Mouse (Mus musculus) heart, embryonic 11.5 days (tissue): ENCODE data around the gene Irf3. TPM values are rescaled to one million over a fixed set of nuclear protein-coding genes. Genes with fewer than 3 reads are reported as not detected.

Experiments
- ATAC-seq: fragments of 200-750 bp; cut with Nextera tagmentation; replicated peaks from 2 replicates; pipeline ENCODE4 v1.8.0; 2017; ENCODE audit warnings: moderate library complexity; ENCODE audit not compliant: insufficient number of reproducible peaks, low FRiP score, low TSS enrichment
- H3K27ac ChIP-seq: fragments of 300-500 bp; sonication (generic); 2 replicates; pipeline ENCODE4 v1.5.1; 2014; ENCODE audit warnings: mild to moderate bottlenecking, low read depth, low read length
- H3K27me3 ChIP-seq: fragments of 300-500 bp; sonication (generic); 2 replicates; pipeline ENCODE4 v1.6.1; 2014; ENCODE audit warnings: mild to moderate bottlenecking, low read length, mixed read lengths; ENCODE audit not compliant: control insufficient read depth, insufficient read depth
- H3K36me3 ChIP-seq: fragments of 300-500 bp; sonication (generic); 2 replicates; pipeline ENCODE4 v1.6.1; 2014; ENCODE audit warnings: mild to moderate bottlenecking, low read length, moderate library complexity, mixed read lengths; ENCODE audit not compliant: control insufficient read depth, insufficient read depth
- H3K4me1 ChIP-seq: fragments of 300-500 bp; sonication (generic); 2 replicates; pipeline ENCODE4 v1.6.1; 2014; ENCODE audit warnings: low read length; ENCODE audit not compliant: control insufficient read depth, insufficient read depth
- H3K4me2 ChIP-seq: fragments of 300-500 bp; sonication (generic); 2 replicates; pipeline ENCODE4 v1.6.1; 2014; ENCODE audit warnings: mild to moderate bottlenecking, moderate library complexity
- H3K4me3 ChIP-seq: fragments of 300-500 bp; sonication (generic); 2 replicates; pipeline ENCODE4 v1.5.1; 2014; ENCODE audit warnings: low read depth, low read length
- H3K9ac ChIP-seq: fragments of 300-500 bp; sonication (generic); 2 replicates; pipeline ENCODE4 v1.6.1; 2014; ENCODE audit warnings: mild to moderate bottlenecking, low read depth, low read length, moderate library complexity
- H3K9me3 ChIP-seq: fragments of 300-500 bp; sonication (generic); replicated peaks from 2 replicates; pipeline ENCODE4 v1.6.1; 2016; ENCODE audit warnings: low read length; ENCODE audit not compliant: control insufficient read depth
- WGBS: fragments of 180-500 bp; shearing (Covaris S2); extraction: QIAGEN DNeasy Blood & Tissue Kit; methylation state at CpG from one replicate; pipeline ENCODE4 v1.1.7; 2014; ENCODE audit not compliant: insufficient replicate concordance; 5-methylcytosine and 5-hydroxymethylcytosine counted together
- polyA plus RNA-seq: library from polyadenylated mRNA; unstranded; fragments of >200 nt; fragmentation: Nextera tagmentation; extraction: Ambion mirVana; gene quantifications from 2 replicates; pipeline ENCODE4 v1.2.1, GENCODE M21; 2014

Gene Irf3
- 57.3 and 61.4 TPM in 2 replicates for polyA plus RNA-seq

- H3K9me3 ChIP-seq: no peaks in the 10 kb centered on the region
- peaks cover 32% of the 10 kb centered on the region for H3K36me3 ChIP-seq
Measured at GRCm38 (mm10) chr7:44997231-44997939, at the start of gene Irf3. Irf3 (plus strand) TSS chr7:44997648.

GRCm38 (mm10) chr7:44949922-44950321 lies 47.5 kb upstream of the Irf3 start:
- 71% methylated on average over 6 of the region's 6 CpGs for WGBS
- Histone ChIP-seq H3K4me1 (peaks cover 8% of the 10 kb centered on the region), H3K4me3 (no peak overlapping the region), H3K9me3 (no peaks in the 10 kb centered on the region), H3K27me3 (peaks cover 22% of the 10 kb centered on the region), H3K27ac (no peak overlapping the region), H3K36me3 (no peaks in the 10 kb centered on the region), H3K9ac (no peak overlapping the region), H3K4me2 (no peak overlapping the region)
- ATAC-seq: no peak

More at GRCm38 (mm10) chr7:44997231-44997939, at the start of gene Irf3:
- H3K9ac ChIP-seq: peak within 1 kb of the TSS; percentile 89
- no peaks in the 10 kb centered on the region for H3K27me3 ChIP-seq
- peak; percentile 82 for ATAC-seq
- under 1% methylated on average over 43 of the region's 43 CpGs for WGBS
- H3K4me1 ChIP-seq: peaks cover 27% of the 10 kb centered on the region
- H3K4me3 ChIP-seq: peak within 1 kb of the TSS; percentile 71
- H3K4me2 ChIP-seq: peak within 1 kb of the TSS; percentile 97
- H3K27ac ChIP-seq: peak within 1 kb of the TSS; percentile 86

DNA sequence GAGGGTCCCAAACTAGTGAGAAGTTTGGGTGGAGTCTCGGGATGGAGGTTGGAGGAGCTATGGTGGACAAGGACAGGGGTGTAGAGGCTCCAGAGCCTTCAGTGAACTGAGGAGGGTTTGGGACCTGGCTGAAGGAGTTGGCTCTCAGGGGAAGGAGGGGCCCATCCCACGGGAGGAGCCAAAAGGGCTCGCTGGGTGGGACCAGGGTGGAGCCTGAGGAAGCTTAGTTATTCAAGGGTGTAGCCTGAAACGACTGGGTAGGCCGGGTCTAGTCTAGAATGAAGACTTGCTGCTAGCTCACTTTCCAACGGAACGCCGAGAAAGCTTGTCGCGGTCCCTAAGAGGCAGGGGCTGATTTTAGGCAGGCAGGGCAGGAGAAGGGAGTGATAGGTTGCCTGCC lies 45.5 kb upstream of the Irf3 start:
- Histone ChIP-seq H3K9me3 (no peaks in the 10 kb centered on the region), H3K4me3 (peak overlapping the region; percentile 54), H3K36me3 (no peaks in the 10 kb centered on the region), H3K4me2 (peak overlapping the region; percentile 94), H3K4me1 (peaks cover 8% of the 10 kb centered on the region), H3K27ac (no peak overlapping the region), H3K9ac (0 out of 2 replicates have a peak overlapping the region, but pooled peaks have one; percentile 69), H3K27me3 (peaks cover 22% of the 10 kb centered on the region)
- peak; percentile 60 for ATAC-seq
- WGBS: under 1% methylated on average over 10 of the region's 10 CpGs

DNA sequence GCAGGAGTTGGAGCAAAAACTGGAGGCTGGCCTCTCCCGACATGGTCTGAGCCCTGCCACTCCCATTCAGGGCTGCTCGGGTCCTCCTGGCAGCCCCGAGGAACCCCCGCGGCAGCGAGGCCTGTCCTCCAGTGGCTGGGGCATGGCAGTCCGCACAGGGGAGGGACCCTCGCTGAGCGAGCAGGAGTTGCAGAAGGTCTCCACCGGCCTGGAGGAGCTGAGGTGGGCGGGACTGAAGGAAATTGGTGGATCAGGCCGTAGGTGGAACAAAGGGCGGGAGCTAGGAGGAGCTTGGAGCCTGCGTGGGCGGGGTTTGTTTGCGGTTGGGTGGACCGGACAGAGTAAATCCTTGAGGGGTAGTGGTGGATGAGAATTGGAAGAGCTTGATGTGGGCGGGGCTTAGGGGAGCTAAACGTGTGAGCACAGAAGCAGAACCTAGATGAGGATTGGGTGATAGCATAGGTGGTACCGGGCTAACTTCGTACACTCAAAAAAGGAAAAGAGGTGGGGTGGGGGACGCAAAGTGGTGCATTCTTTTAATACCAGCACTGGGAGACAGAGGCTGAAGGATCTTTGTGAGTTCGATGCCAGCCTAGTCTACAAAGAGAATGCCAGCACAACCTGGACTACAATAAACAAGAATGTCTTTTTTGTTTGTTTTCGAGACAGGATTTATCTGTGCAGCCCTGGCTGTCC lies 44.7 kb upstream of the Irf3 start:
- no peaks in the 10 kb centered on the region for H3K9me3 ChIP-seq
- WGBS: 6% methylated on average over 24 of the region's 24 CpGs
- peak overlapping the region; percentile 54 for H3K4me3 ChIP-seq
- peak overlapping the region; percentile 62 for H3K27ac ChIP-seq
- peak overlapping the region; percentile 69 for H3K9ac ChIP-seq
- ATAC-seq: peak; percentile 84
- H3K4me1 ChIP-seq: peaks cover 8% of the 10 kb centered on the region
- peak overlapping the region; percentile 94 for H3K4me2 ChIP-seq
- peaks cover 22% of the 10 kb centered on the region for H3K27me3 ChIP-seq
- no peaks in the 10 kb centered on the region for H3K36me3 ChIP-seq

- Histone ChIP-seq H3K4me2 (no peak overlapping the region), H3K27me3 (peaks cover 22% of the 10 kb centered on the region), H3K36me3 (no peaks in the 10 kb centered on the region), H3K9me3 (no peaks in the 10 kb centered on the region), H3K27ac (no peak overlapping the region), H3K4me3 (no peak overlapping the region), H3K9ac (no peak overlapping the region), H3K4me1 (peaks cover 8% of the 10 kb centered on the region)
- no peak for ATAC-seq
- 57% methylated on average over 14 of the region's 14 CpGs for WGBS
Measured at GRCm38 (mm10) chr7:44953561-44953960, 43.9 kb upstream of the Irf3 start.

- Histone ChIP-seq H3K4me2 (no peak overlapping the region), H3K4me3 (no peak overlapping the region), H3K4me1 (peaks cover 8% of the 10 kb centered on the region), H3K9me3 (no peaks in the 10 kb centered on the region), H3K27ac (no peak overlapping the region), H3K9ac (no peak overlapping the region), H3K36me3 (no peaks in the 10 kb centered on the region), H3K27me3 (peaks cover 22% of the 10 kb centered on the region)
- no peak for ATAC-seq
- WGBS: 71% methylated on average over 12 of the region's 12 CpGs
Measured at GRCm38 (mm10) chr7:44954091-44954885, 43.2 kb upstream of the Irf3 start.

DNA sequence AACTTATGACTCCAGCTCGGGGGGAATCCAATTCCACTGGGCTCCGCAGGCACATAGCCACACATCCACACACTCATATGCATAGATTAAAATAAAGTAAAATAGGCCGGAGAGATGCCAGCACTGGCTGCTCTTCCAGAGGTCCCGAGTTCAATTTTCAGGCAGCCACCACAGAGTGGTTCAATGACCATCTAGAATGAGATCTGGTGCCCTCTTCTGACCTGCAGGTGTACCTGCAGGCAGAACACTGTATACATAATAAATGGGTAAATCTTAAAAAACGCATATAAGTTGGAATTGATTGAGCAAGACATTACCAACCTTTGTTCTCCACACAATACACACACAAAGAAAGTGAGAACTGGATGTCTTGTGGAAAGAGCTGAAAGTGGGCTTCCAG lies 41.8 kb upstream of the Irf3 start:
- Histone ChIP-seq H3K4me2 (no peak overlapping the region), H3K27ac (no peak overlapping the region), H3K27me3 (peaks cover 13% of the 10 kb centered on the region), H3K9me3 (no peaks in the 10 kb centered on the region), H3K4me3 (no peak overlapping the region), H3K36me3 (no peaks in the 10 kb centered on the region), H3K9ac (no peak overlapping the region), H3K4me1 (peaks cover 8% of the 10 kb centered on the region)
- 49% methylated on average over 5 of the region's 5 CpGs for WGBS
- ATAC-seq: no peak

DNA sequence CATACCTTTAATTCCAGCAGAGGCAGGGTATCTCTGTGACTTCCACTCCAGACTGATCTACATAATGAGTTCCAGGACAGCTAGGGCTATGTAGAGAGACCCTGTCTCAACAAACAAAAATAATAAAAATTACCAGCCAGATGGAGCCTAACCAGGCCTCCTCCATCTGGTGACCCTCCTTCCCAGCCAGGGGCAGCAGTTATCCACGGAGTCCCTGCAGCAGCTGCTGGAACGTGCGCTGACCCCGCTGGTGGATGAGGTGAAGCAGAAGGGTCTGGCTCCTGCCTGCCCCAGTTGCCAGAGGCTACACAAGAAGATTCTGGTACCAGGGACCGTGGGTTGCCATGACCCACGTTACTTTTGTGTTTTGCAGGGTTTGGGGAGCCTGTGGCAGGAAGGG lies 41.2 kb upstream of the Irf3 start:
- 53% methylated on average over 6 of the region's 6 CpGs for WGBS
- Histone ChIP-seq H3K4me2 (no peak overlapping the region), H3K36me3 (peaks cover 1% of the 10 kb centered on the region; the same call in 1 of the 2 replicates), H3K9ac (no peak overlapping the region), H3K4me3 (no peak overlapping the region), H3K9me3 (no peaks in the 10 kb centered on the region), H3K27ac (no peak overlapping the region), H3K27me3 (peaks cover 6% of the 10 kb centered on the region), H3K4me1 (peaks cover 8% of the 10 kb centered on the region)
- ATAC-seq: no peak
